Mouse (Mus musculus) midbrain, postnatal 0 days (tissue): ENCODE measurements around the gene Gm20388. TPM values are rescaled to one million over a fixed set of nuclear protein-coding genes. Genes with fewer than 3 reads are reported as not detected.

Experiments used
- ATAC-seq: fragments of 200-750 bp; cut with Nextera tagmentation; 2 replicates; pipeline ENCODE4 v1.8.0; 2017; ENCODE audit warnings: moderate number of reproducible peaks, mild to moderate bottlenecking, moderate TSS enrichment, moderate library complexity; ENCODE audit not compliant: low FRiP score
- DNase-seq: peaks from one replicate; pipeline ENCODE4 v3.0.0-alpha.2; 2015; ENCODE audit warnings: low spot score
- H3K27ac ChIP-seq: fragments of 300-500 bp; sonication (generic); 2 replicates; pipeline ENCODE4 v1.5.1; 2014; ENCODE audit warnings: low read depth, mild to moderate bottlenecking, low read length, mixed read lengths
- H3K27me3 ChIP-seq: fragments of 300-500 bp; sonication (generic); 2 replicates; pipeline ENCODE4 v1.6.1; 2014; ENCODE audit warnings: low read length, control low read depth, mixed read lengths; ENCODE audit not compliant: insufficient read depth
- H3K36me3 ChIP-seq: fragments of 300-500 bp; sonication (generic); 2 replicates; pipeline ENCODE4 v1.6.1; 2014; ENCODE audit warnings: low read length, control low read depth, mixed read lengths; ENCODE audit not compliant: insufficient read depth
- H3K4me1 ChIP-seq: fragments of 300-500 bp; sonication (generic); 2 replicates; pipeline ENCODE4 v1.6.1; 2014; ENCODE audit warnings: mild to moderate bottlenecking, control low read depth, antibody characterized with exemption, low read length, mixed read lengths; ENCODE audit not compliant: insufficient read depth
- H3K4me2 ChIP-seq: fragments of 300-500 bp; sonication (generic); 2 replicates; pipeline ENCODE4 v1.6.1; 2014; ENCODE audit warnings: low read depth, mild to moderate bottlenecking, low read length, mixed read lengths; ENCODE audit not compliant: poor library complexity, severe bottlenecking
- H3K4me3 ChIP-seq: fragments of 300-500 bp; sonication (generic); 2 replicates; pipeline ENCODE4 v1.5.1; 2014; ENCODE audit warnings: low read depth, mild to moderate bottlenecking, low read length, moderate library complexity
- H3K9ac ChIP-seq: fragments of 300-500 bp; sonication (generic); replicated peaks from 2 replicates; pipeline ENCODE4 v1.6.1; 2014; ENCODE audit warnings: mild to moderate bottlenecking, low read length, moderate library complexity, mixed read lengths; ENCODE audit not compliant: poor library complexity, severe bottlenecking
- H3K9me3 ChIP-seq: fragments of 300-500 bp; sonication (generic); 2 replicates; pipeline ENCODE4 v1.6.1; 2016; ENCODE audit warnings: low read length, control low read depth
- CTCF ChIP-seq: IDR thresholded peaks from 2 replicates; pipeline ENCODE4 v1.5.1; 2016; ENCODE audit warnings: antibody characterized with exemption, mild to moderate bottlenecking
- WGBS: fragments of 180-500 bp; shearing (Covaris S2); extraction: QIAGEN DNeasy Blood & Tissue Kit; methylation state at CpG from one replicate; pipeline ENCODE4 v1.1.7; 2014; 5-methylcytosine and 5-hydroxymethylcytosine counted together
- polyA plus RNA-seq: library from polyadenylated mRNA; unstranded; fragments of >200 nt; fragmentation: Nextera tagmentation; extraction: Ambion mirVana; gene quantifications from 2 replicates; pipeline ENCODE4 v1.2.1, GENCODE M21; 2015
- total RNA-seq: library from RNA; depleted of rRNA; stranded (reverse); fragments of >200 nt; gene quantifications from 2 replicates; pipeline ENCODE4 v1.2.3, GENCODE M21; 2014

Gm20388 gene
- total and polyA plus RNA-seq, 2 experiments from 2014 or later, result 74.2 TPM; not detected in 1

- Histone ChIP-seq H3K4me2 (no peak overlapping the region), H3K27me3 (no peaks in the 10 kb centered on the region), H3K27ac (no peak overlapping the region), H3K4me1 (no peaks in the 10 kb centered on the region), H3K4me3 (no peak overlapping the region), H3K9me3 (no peaks in the 10 kb centered on the region), H3K9ac (no peak overlapping the region), H3K36me3 (no peaks in the 10 kb centered on the region)
- DNase-seq (no peak), ATAC-seq (no peak)
- 86% methylated on average over 15 of the region's 15 CpGs for WGBS
- no peak for TF ChIP-seq CTCF
Measured at GRCm38 (mm10) chr8:120705163-120705562, 794.5 kb downstream of the Gm20388 start.

GRCm38 (mm10) chr8:120706193-120706592 is 795.6 kb downstream of the Gm20388 start:
- no peaks in the 10 kb centered on the region for H3K36me3 ChIP-seq
- H3K9me3 ChIP-seq, result no peaks in the 10 kb centered on the region
- no peak overlapping the region for H3K9ac ChIP-seq
- H3K4me1 ChIP-seq, result no peaks in the 10 kb centered on the region
- DNase-seq (no peak), ATAC-seq (no peak)
- no peak overlapping the region for H3K4me2 ChIP-seq
- no peak for TF ChIP-seq CTCF
- H3K27ac ChIP-seq, result no peak overlapping the region
- WGBS, result 75% methylated on average over 3 of the region's 3 CpGs
- no peak overlapping the region for H3K4me3 ChIP-seq
- H3K27me3 ChIP-seq, result no peaks in the 10 kb centered on the region

- no peaks in the 10 kb centered on the region for H3K9me3 ChIP-seq
- DNase-seq, result no peak
- H3K4me3 ChIP-seq, result no peak overlapping the region
- no peak overlapping the region for H3K9ac ChIP-seq
- no peaks in the 10 kb centered on the region for H3K27me3 ChIP-seq
- WGBS, result 89% methylated on average over 10 of the region's 10 CpGs
- no peaks in the 10 kb centered on the region for H3K4me1 ChIP-seq
- no peaks in the 10 kb centered on the region for H3K36me3 ChIP-seq
- no peak overlapping the region for H3K27ac ChIP-seq
- ATAC-seq, result no peak
- no peak for TF ChIP-seq CTCF
- no peak overlapping the region for H3K4me2 ChIP-seq
Measured at GRCm38 (mm10) chr8:120709176-120709575, 798.5 kb downstream of the Gm20388 start.

GRCm38 (mm10) chr8:120715200-120715599 is 804.6 kb downstream of the Gm20388 start:
- Histone ChIP-seq H3K4me2 (no peak overlapping the region), H3K36me3 (no peaks in the 10 kb centered on the region), H3K9ac (no peak overlapping the region), H3K9me3 (no peaks in the 10 kb centered on the region), H3K4me1 (no peaks in the 10 kb centered on the region), H3K27me3 (no peaks in the 10 kb centered on the region), H3K27ac (no peak overlapping the region), H3K4me3 (no peak overlapping the region)
- WGBS, result 71% methylated on average over 6 of the region's 6 CpGs
- no peak for ATAC-seq
- no peak for DNase-seq
- no peak for TF ChIP-seq CTCF

- H3K4me2 ChIP-seq, result no peak overlapping the region
- no peaks in the 10 kb centered on the region for H3K27me3 ChIP-seq
- WGBS, result 79% methylated on average over 15 of the region's 15 CpGs
- H3K9me3 ChIP-seq, result no peaks in the 10 kb centered on the region
- no peaks in the 10 kb centered on the region for H3K4me1 ChIP-seq
- no peak overlapping the region for H3K27ac ChIP-seq
- no peak for TF ChIP-seq CTCF
- H3K36me3 ChIP-seq, result no peaks in the 10 kb centered on the region
- no peak overlapping the region for H3K9ac ChIP-seq
- DNase-seq (no peak), ATAC-seq (no peak)
- no peak overlapping the region for H3K4me3 ChIP-seq
Measured at GRCm38 (mm10) chr8:120715996-120716680, 805.5 kb downstream of the Gm20388 start.

- WGBS, result 76% methylated on average over 19 of the region's 19 CpGs
- no peak overlapping the region for H3K27ac ChIP-seq
- H3K36me3 ChIP-seq, result no peaks in the 10 kb centered on the region
- H3K9ac ChIP-seq, result no peak overlapping the region
- no peak for TF ChIP-seq CTCF
- no peaks in the 10 kb centered on the region for H3K9me3 ChIP-seq
- H3K4me2 ChIP-seq, result no peak overlapping the region
- DNase-seq (no peak), ATAC-seq (no peak)
- H3K27me3 ChIP-seq, result no peaks in the 10 kb centered on the region
- H3K4me3 ChIP-seq, result no peak overlapping the region
- no peaks in the 10 kb centered on the region for H3K4me1 ChIP-seq
Measured at GRCm38 (mm10) chr8:120719586-120720236, 809.1 kb downstream of the Gm20388 start.
